Mouse (Mus musculus) MEL (cell line): ENCODE measurements at regions not wholly inside any gene's neighbourhood (a gene's known extent, or its start where the extent isn't known, plus 50 kb on each side); places are given as distances from the start of the nearest gene placed in this dataset.

ENCODE experiments used
- CTCF ChIP-seq, 3 experiments: IDR thresholded peaks in 2 of 3; conservative IDR thresholded peaks in 1 of 3; 2 replicates each; pipeline ENCODE4 v1.5.1; 2011 to 2012; ENCODE audit warnings: low read length in 3 of 3, low read depth in 2 of 3, mild to moderate bottlenecking in 2 of 3, improper control_type of control experiment in 1 of 3, inconsistent platforms in 1 of 3, mixed read lengths in 1 of 3, moderate library complexity in 1 of 3; ENCODE audit not compliant: control insufficient read depth in 1 of 3, insufficient read depth in 1 of 3, poor library complexity in 1 of 3, severe bottlenecking in 1 of 3
- HCFC1 ChIP-seq: IDR thresholded peaks from 2 replicates; pipeline ENCODE4 v1.6.1; 2012; ENCODE audit warnings: low read depth, mild to moderate bottlenecking, inconsistent platforms, low read length, improper control_type of control experiment, moderate library complexity
- NRF1 ChIP-seq: IDR thresholded peaks from 2 replicates; pipeline ENCODE4 v1.6.1; 2014; ENCODE audit warnings: low read depth, mild to moderate bottlenecking, inconsistent platforms, low read length, improper control_type of control experiment, moderate library complexity; ENCODE audit not compliant: poor library complexity, insufficient read depth, severe bottlenecking
- TCF12 ChIP-seq: IDR thresholded peaks from 2 replicates; pipeline ENCODE4 v1.6.1; 2014; ENCODE audit warnings: low read depth, mild to moderate bottlenecking, inconsistent platforms, low read length, improper control_type of control experiment, moderate library complexity

DNA sequence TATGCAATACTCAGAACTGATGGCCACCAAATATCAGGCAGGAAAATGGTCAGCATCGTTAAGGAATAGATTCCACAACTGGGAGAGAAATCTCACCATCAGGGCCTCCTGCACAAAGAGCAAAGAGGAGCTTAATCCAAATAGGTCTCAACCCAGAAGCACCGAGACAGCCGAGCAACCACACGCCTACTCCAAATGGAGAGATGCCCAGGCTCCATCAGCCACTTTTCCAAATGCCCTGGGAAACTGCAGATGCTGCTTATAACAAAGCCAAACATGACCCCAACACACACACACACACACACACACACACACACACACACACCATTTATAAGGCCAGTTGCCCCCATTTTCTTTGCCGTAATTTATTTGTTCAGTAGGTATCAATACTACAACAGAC is 136.2 kb upstream of the Castor2 start:
- no peak for TF ChIP-seq HCFC1
- TF ChIP-seq TCF12 = no peak
- no peak for TF ChIP-seq NRF1
- TF ChIP-seq CTCF (IDR thresholded peaks at IDR 0.05 in 2 of 3, conservative IDR thresholded peaks at IDR 0.05 in 1 of 3; ENCODE audit: control insufficient read depth in 1 of 3, insufficient read depth in 1 of 3, low read depth in 2 of 3, low read length in 3 of 3, poor library complexity in 1 of 3, severe bottlenecking in 1 of 3) = no peak
